In the genomic region with DNA sequence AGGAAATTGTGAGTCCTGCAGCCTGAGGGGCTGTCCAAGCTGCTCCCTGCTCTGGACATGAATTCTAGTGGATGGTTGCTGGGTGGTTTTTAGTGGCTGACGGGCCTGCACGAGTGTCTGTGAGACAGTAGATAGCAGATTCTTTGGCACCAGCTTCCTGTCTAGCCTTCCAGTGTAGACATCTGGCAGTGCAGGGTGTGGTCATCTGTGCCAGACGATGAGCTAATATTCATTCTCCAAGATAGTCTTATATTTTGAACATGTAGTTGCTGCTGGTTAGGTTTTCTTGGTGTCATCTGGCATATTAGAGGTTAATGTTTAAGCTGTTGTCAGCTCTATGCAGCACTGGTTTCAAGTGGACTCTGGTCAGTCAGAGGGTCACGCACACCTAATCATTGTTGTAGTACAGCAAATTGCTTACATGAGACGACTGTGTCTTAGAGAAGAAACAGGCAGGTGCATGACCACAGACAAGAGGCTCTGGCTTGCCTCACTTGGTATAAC, we compare ENCODE assay signal across 12 mouse cellular contexts. TPM values are rescaled to one million over a fixed set of nuclear protein-coding genes. Genes with fewer than 3 reads are reported as not detected.
DNase-seq lines count a peak whose midpoint lies in the region.
"Had no signal": no experiment of that assay in that cellular context is flagged by ENCODE, and none has a peak within 500 bp of the region (broad histone marks: within the 10 kb centered on the region; RNA-seq: fewer than 3 reads in every experiment).

No protein-coding gene starts in this region.

- no peaks in the 10 kb centered on the region for H3K9me3 ChIP-seq in erythroblast, embryonic 14.5 days (ENCODE audit: control insufficient read depth, low read length)
- H3K9me3 ChIP-seq: embryonic facial prominence, embryonic 12.5 days had no signal

- H3K27me3 ChIP-seq in erythroblast, embryonic 14.5 days (ENCODE audit: control insufficient read depth): no peaks in the 10 kb centered on the region
- H3K27me3 ChIP-seq: embryonic facial prominence, embryonic 12.5 days had no signal

- peak overlapping the region; percentile 21 for H3K4me3 ChIP-seq in erythroblast, embryonic 14.5 days (replicated peaks)
- H3K4me3 ChIP-seq: embryonic facial prominence, embryonic 12.5 days had no signal

- peak; percentile 26 for DNase-seq in c-Kit-positive CD71-negative TER-119-negative erythroid progenitor cells, embryonic 14.5 days (ENCODE audit: low read depth)
- DNase-seq in kidney, postnatal 10 days: peak; percentile 47
- peak; percentile 19 for DNase-seq in skeletal muscle tissue, adult 2 months (ENCODE audit: low read depth, low spot score)
- DNase-seq in left cerebral cortex, adult 18-20 months (ENCODE audit: low spot score in 2 of 2): no peak
- DNase-seq in adipocyte (ENCODE audit: low spot score): no peak
- DNase-seq in retina, postnatal 1 day: no peak
- DNase-seq: cerebellum, adult 18-20 months; lung, embryonic 14.5 days had no signal

- peaks cover 35% of the 10 kb centered on the region for H3K4me1 ChIP-seq in erythroblast, embryonic 14.5 days (ENCODE audit: control insufficient read depth)
- H3K4me1 ChIP-seq: embryonic facial prominence, embryonic 12.5 days had no signal

- peaks cover 100% of the 10 kb centered on the region for H3K36me3 ChIP-seq in erythroblast, embryonic 14.5 days (ENCODE audit: control insufficient read depth)

RNA-seq across cellular contexts. Expression of a gene that starts 40.7 kb away (rescaled TPM):
- polyA plus RNA-seq in erythroblast, embryonic 14.5 days (2012): 0.47 and 0.57 TPM in 2 replicates
- total RNA-seq in left cerebral cortex, adult 18-20 months (2021): not detected
- total RNA-seq: hindbrain, postnatal 0 days; layer of hippocampus, postnatal 25 days had no signal

RNA-seq across cellular contexts. Expression of a gene that starts 52.4 kb away (rescaled TPM):
- polyA plus RNA-seq in erythroblast, embryonic 14.5 days (2012): 8.6 and 9.2 TPM in 2 replicates
- total RNA-seq in left cerebral cortex, adult 18-20 months (2021): 100 to 1,000 TPM; 198 to 218 TPM

Comparison
In these comparisons a context has a peak if more than half of its experiments do, and no peak if none do; other contexts are left out.
1. DNase-seq: peak in c-Kit-positive CD71-negative TER-119-negative erythroid progenitor cells, embryonic 14.5 days (single experiment), kidney, postnatal 10 days (single experiment) and skeletal muscle tissue, adult 2 months (single experiment); none in left cerebral cortex, adult 18-20 months (0 of 2), adipocyte (single experiment) and retina, postnatal 1 day (single experiment).